Mouse (Mus musculus) T-helper 1 cell (primary cell): Measurements from ENCODE around the gene Tff3.

Experiments used
- in situ Hi-C: fragments of 300-600 bp; cut with MboI, MseI; formaldehyde crosslinking; loops from one replicate; pipeline ENCODE4 v1.15.1; 2025; ENCODE audit warnings: high pct_unique_total_duplicates

The Tff3 gene

GRCm38 (mm10) chr17:31125548-31126266 is 3.7 kb downstream of the Tff3 start:
- in situ Hi-C loops: no loop called here

GRCm38 (mm10) chr17:31121975-31122374 is 7.5 kb downstream of the Tff3 start:
- in situ Hi-C loops: no loop called here

- in situ Hi-C loops: loop anchor here (5.0 kb wide), 1 partner anchor 107 kb away; no protein-coding TSS in a partner anchor
These were observed 10.0 kb downstream of the Tff3 start for GRCm38 (mm10) chr17:31119429-31119828.

GRCm38 (mm10) chr17:31117946-31118345 is 11.5 kb downstream of the Tff3 start:
- in situ Hi-C loops: loop anchor here (5.0 kb wide), 1 partner anchor 106 kb away; no protein-coding TSS in a partner anchor

- in situ Hi-C loops: loop anchor here (5.0 kb wide), 1 partner anchor 104 kb away; no protein-coding TSS in a partner anchor
These were observed 13.4 kb downstream of the Tff3 start for GRCm38 (mm10) chr17:31116063-31116462.

- in situ Hi-C loops: no loop called here
These were observed 16.1 kb downstream of the Tff3 start for GRCm38 (mm10) chr17:31113191-31113856.

GRCm38 (mm10) chr17:31108388-31108787 is 21.1 kb downstream of the Tff3 start:
- in situ Hi-C loops: no loop called here

- in situ Hi-C loops: no loop called here
These were observed 25.6 kb downstream of the Tff3 start for GRCm38 (mm10) chr17:31103823-31104222.

GRCm38 (mm10) chr17:31103007-31103570 is 26.4 kb downstream of the Tff3 start:
- in situ Hi-C loops: no loop called here

- in situ Hi-C loops: no loop called here
These were observed 30.7 kb downstream of the Tff3 start for GRCm38 (mm10) chr17:31098788-31099187.

- in situ Hi-C loops: no loop called here
These were observed 32.6 kb downstream of the Tff3 start for GRCm38 (mm10) chr17:31096893-31097292.

GRCm38 (mm10) chr17:31095570-31095969 is 33.9 kb downstream of the Tff3 start:
- in situ Hi-C loops: no loop called here

- in situ Hi-C loops: no loop called here
These were observed 34.7 kb downstream of the Tff3 start for GRCm38 (mm10) chr17:31094781-31095180.

- in situ Hi-C loops: no loop called here
These were observed 38.3 kb downstream of the Tff3 start for GRCm38 (mm10) chr17:31091023-31091735.

- in situ Hi-C loops: no loop called here
These were observed 39.6 kb downstream of the Tff3 start for GRCm38 (mm10) chr17:31089848-31090247.

GRCm38 (mm10) chr17:31088711-31089110 is 40.7 kb downstream of the Tff3 start:
- in situ Hi-C loops: no loop called here

- in situ Hi-C loops: no loop called here
These were observed 43.2 kb downstream of the Tff3 start for GRCm38 (mm10) chr17:31086196-31086595.

- in situ Hi-C loops: no loop called here
These were observed 43.9 kb downstream of the Tff3 start for GRCm38 (mm10) chr17:31085519-31085918.

- in situ Hi-C loops: no loop called here
These were observed 47.0 kb downstream of the Tff3 start for GRCm38 (mm10) chr17:31082296-31083078.

- in situ Hi-C loops: loop anchor here (5.0 kb wide), 1 partner anchor 47 kb away; no protein-coding TSS in a partner anchor
These were observed 50.2 kb downstream of the Tff3 start for GRCm38 (mm10) chr17:31079078-31079840.
